Mouse (Mus musculus) neural tube, embryonic 14.5 days (tissue): ENCODE data around the gene Trpc4ap. TPM values are rescaled to one million over a fixed set of nuclear protein-coding genes. Genes with fewer than 3 reads are reported as not detected.

ENCODE experiments used
- ATAC-seq: fragments of 200-750 bp; cut with Nextera tagmentation; 2 replicates; pipeline ENCODE4 v1.8.0; 2017; ENCODE audit warnings: low read depth, mild to moderate bottlenecking, moderate TSS enrichment, moderate library complexity
- H3K27ac ChIP-seq: fragments of 300-500 bp; sonication (generic); 2 replicates; pipeline ENCODE4 v1.5.1; 2014; ENCODE audit warnings: low read depth, mild to moderate bottlenecking, control low read depth, low read length, moderate library complexity, mixed read lengths
- H3K27me3 ChIP-seq: fragments of 300-500 bp; sonication (generic); 2 replicates; pipeline ENCODE4 v1.6.1; 2014; ENCODE audit warnings: low read length; ENCODE audit not compliant: control insufficient read depth, insufficient read depth
- H3K36me3 ChIP-seq: fragments of 300-500 bp; sonication (generic); 2 replicates; pipeline ENCODE4 v1.6.1; 2014; ENCODE audit warnings: low read length, mixed read lengths; ENCODE audit not compliant: control insufficient read depth, insufficient read depth
- H3K4me1 ChIP-seq: fragments of 300-500 bp; sonication (generic); 2 replicates; pipeline ENCODE4 v1.6.1; 2014; ENCODE audit warnings: low read length; ENCODE audit not compliant: control insufficient read depth, insufficient read depth
- H3K4me2 ChIP-seq: fragments of 300-500 bp; sonication (generic); 2 replicates; pipeline ENCODE4 v1.6.1; 2014; ENCODE audit warnings: mild to moderate bottlenecking, low read depth, low read length, control low read depth
- H3K4me3 ChIP-seq: fragments of 300-500 bp; sonication (generic); 2 replicates; pipeline ENCODE4 v1.5.1; 2014; ENCODE audit warnings: low read depth, low read length, control low read depth, mixed read lengths
- H3K9ac ChIP-seq: fragments of 300-500 bp; sonication (generic); replicated peaks from 2 replicates; pipeline ENCODE4 v1.6.1; 2014; ENCODE audit warnings: low read depth, mild to moderate bottlenecking, control low read depth, low read length, mixed read lengths
- H3K9me3 ChIP-seq: fragments of 300-500 bp; sonication (generic); 2 replicates; pipeline ENCODE4 v1.6.1; 2016; ENCODE audit warnings: low read length; ENCODE audit not compliant: control insufficient read depth
- WGBS: fragments of 180-500 bp; shearing (Covaris S2); extraction: QIAGEN DNeasy Blood & Tissue Kit; methylation state at CpG from one replicate; pipeline ENCODE4 v1.1.7; 2014; 5-methylcytosine and 5-hydroxymethylcytosine counted together
- polyA plus RNA-seq: library from polyadenylated mRNA; unstranded; fragments of >200 nt; fragmentation: Nextera tagmentation; extraction: Ambion mirVana; gene quantifications from 2 replicates; pipeline ENCODE4 v1.2.1, GENCODE M21; 2014

Gene Trpc4ap
- polyA plus RNA-seq, 1 experiment from 2014 or later = 165 TPM

- Histone ChIP-seq H3K36me3 (no peaks in the 10 kb centered on the region), H3K9ac (no peak overlapping the region)
Observed at GRCm38 (mm10) chr2:155683821-155684220, 8.4 kb downstream of the Trpc4ap start.

GRCm38 (mm10) chr2:155683137-155683536 is 9.0 kb downstream of the Trpc4ap start:
- ATAC-seq = no peak
- no peaks in the 10 kb centered on the region for H3K36me3 ChIP-seq
- H3K4me1 ChIP-seq = no peaks in the 10 kb centered on the region
- H3K4me3 ChIP-seq = no peak overlapping the region
- no peaks in the 10 kb centered on the region for H3K27me3 ChIP-seq
- 51% methylated on average over 3 of the region's 3 CpGs for WGBS
- H3K9me3 ChIP-seq = no peaks in the 10 kb centered on the region
- H3K9ac ChIP-seq = no peak overlapping the region
- H3K4me2 ChIP-seq = no peak overlapping the region
- H3K27ac ChIP-seq = no peak overlapping the region

More at GRCm38 (mm10) chr2:155683821-155684220, 8.4 kb downstream of the Trpc4ap start:
- H3K9me3 ChIP-seq = no peaks in the 10 kb centered on the region
- WGBS = 96% methylated on average over 5 of the region's 5 CpGs
- H3K4me3 ChIP-seq = no peak overlapping the region
- no peak for ATAC-seq
- H3K4me2 ChIP-seq = no peak overlapping the region
- H3K4me1 ChIP-seq = no peaks in the 10 kb centered on the region
- no peaks in the 10 kb centered on the region for H3K27me3 ChIP-seq
- H3K27ac ChIP-seq = no peak overlapping the region

GRCm38 (mm10) chr2:155681874-155682273 is 10.3 kb downstream of the Trpc4ap start:
- Histone ChIP-seq H3K27ac (no peak overlapping the region), H3K4me1 (no peaks in the 10 kb centered on the region)

GRCm38 (mm10) chr2:155681194-155681593 is 11.0 kb downstream of the Trpc4ap start:
- H3K4me1 ChIP-seq = no peaks in the 10 kb centered on the region
- WGBS = 47% methylated on average over 8 of the region's 8 CpGs
- H3K9ac ChIP-seq = no peak overlapping the region
- no peak overlapping the region for H3K4me3 ChIP-seq
- H3K27ac ChIP-seq = no peak overlapping the region
- no peaks in the 10 kb centered on the region for H3K27me3 ChIP-seq
- no peaks in the 10 kb centered on the region for H3K9me3 ChIP-seq
- H3K4me2 ChIP-seq = no peak overlapping the region
- H3K36me3 ChIP-seq = no peaks in the 10 kb centered on the region
- ATAC-seq = no peak

More at GRCm38 (mm10) chr2:155681874-155682273, 10.3 kb downstream of the Trpc4ap start:
- H3K9me3 ChIP-seq = no peaks in the 10 kb centered on the region
- no peak overlapping the region for H3K4me2 ChIP-seq
- no peak for ATAC-seq
- no peaks in the 10 kb centered on the region for H3K27me3 ChIP-seq
- no peak overlapping the region for H3K4me3 ChIP-seq
- WGBS = 84% methylated on average over 2 of the region's 2 CpGs
- no peak overlapping the region for H3K9ac ChIP-seq
- no peaks in the 10 kb centered on the region for H3K36me3 ChIP-seq

- Histone ChIP-seq H3K4me1 (no peaks in the 10 kb centered on the region), H3K4me2 (no peak overlapping the region), H3K9me3 (no peaks in the 10 kb centered on the region), H3K27me3 (no peaks in the 10 kb centered on the region), H3K36me3 (no peaks in the 10 kb centered on the region), H3K27ac (no peak overlapping the region), H3K9ac (no peak overlapping the region), H3K4me3 (no peak overlapping the region)
- no peak for ATAC-seq
- 68% methylated on average over 5 of the region's 5 CpGs for WGBS
Observed at GRCm38 (mm10) chr2:155680591-155680990, 11.6 kb downstream of the Trpc4ap start.

GRCm38 (mm10) chr2:155679586-155680110 is 12.5 kb downstream of the Trpc4ap start:
- no peaks in the 10 kb centered on the region for H3K9me3 ChIP-seq
- no peak overlapping the region for H3K27ac ChIP-seq
- ATAC-seq = no peak
- 91% methylated on average over 4 of the region's 4 CpGs for WGBS
- no peak overlapping the region for H3K9ac ChIP-seq
- H3K4me3 ChIP-seq = no peak overlapping the region
- H3K4me1 ChIP-seq = no peaks in the 10 kb centered on the region
- no peak overlapping the region for H3K4me2 ChIP-seq
- no peaks in the 10 kb centered on the region for H3K27me3 ChIP-seq
- H3K36me3 ChIP-seq = no peaks in the 10 kb centered on the region

GRCm38 (mm10) chr2:155675118-155675517 is 17.1 kb downstream of the Trpc4ap start:
- no peak for ATAC-seq
- Histone ChIP-seq H3K4me2 (no peak overlapping the region), H3K36me3 (peaks cover 14% of the 10 kb centered on the region), H3K9ac (no peak overlapping the region), H3K4me1 (no peaks in the 10 kb centered on the region), H3K9me3 (no peaks in the 10 kb centered on the region), H3K27me3 (no peaks in the 10 kb centered on the region), H3K4me3 (no peak overlapping the region), H3K27ac (no peak overlapping the region)
- 76% methylated on average over 4 of the region's 4 CpGs for WGBS

GRCm38 (mm10) chr2:155673546-155673945 is 18.6 kb downstream of the Trpc4ap start:
- Histone ChIP-seq H3K4me2 (no peak overlapping the region), H3K36me3 (peaks cover 15% of the 10 kb centered on the region), H3K4me1 (no peaks in the 10 kb centered on the region), H3K4me3 (no peak overlapping the region), H3K9ac (no peak overlapping the region), H3K27ac (no peak overlapping the region), H3K27me3 (no peaks in the 10 kb centered on the region), H3K9me3 (no peaks in the 10 kb centered on the region)
- 24% methylated on average over 2 of the region's 2 CpGs for WGBS
- ATAC-seq = no peak

GRCm38 (mm10) chr2:155671236-155671635 is 20.9 kb downstream of the Trpc4ap start:
- no peak overlapping the region for H3K27ac ChIP-seq
- H3K9ac ChIP-seq = no peak overlapping the region
- ATAC-seq = no peak
- no peak overlapping the region for H3K4me2 ChIP-seq
- H3K9me3 ChIP-seq = no peaks in the 10 kb centered on the region
- H3K36me3 ChIP-seq = peaks cover 28% of the 10 kb centered on the region
- 85% methylated on average over 4 of the region's 4 CpGs for WGBS
- no peaks in the 10 kb centered on the region for H3K27me3 ChIP-seq
- H3K4me3 ChIP-seq = no peak overlapping the region
- no peaks in the 10 kb centered on the region for H3K4me1 ChIP-seq
